Mouse (Mus musculus): Measurements from ENCODE around the gene Zfp821. TPM values are rescaled to one million over a fixed set of nuclear protein-coding genes. Genes with fewer than 3 reads are reported as not detected.

Gene Zfp821
- 1 to 10 TPM; 6.9 TPM for total RNA-seq (2021)

DNA sequence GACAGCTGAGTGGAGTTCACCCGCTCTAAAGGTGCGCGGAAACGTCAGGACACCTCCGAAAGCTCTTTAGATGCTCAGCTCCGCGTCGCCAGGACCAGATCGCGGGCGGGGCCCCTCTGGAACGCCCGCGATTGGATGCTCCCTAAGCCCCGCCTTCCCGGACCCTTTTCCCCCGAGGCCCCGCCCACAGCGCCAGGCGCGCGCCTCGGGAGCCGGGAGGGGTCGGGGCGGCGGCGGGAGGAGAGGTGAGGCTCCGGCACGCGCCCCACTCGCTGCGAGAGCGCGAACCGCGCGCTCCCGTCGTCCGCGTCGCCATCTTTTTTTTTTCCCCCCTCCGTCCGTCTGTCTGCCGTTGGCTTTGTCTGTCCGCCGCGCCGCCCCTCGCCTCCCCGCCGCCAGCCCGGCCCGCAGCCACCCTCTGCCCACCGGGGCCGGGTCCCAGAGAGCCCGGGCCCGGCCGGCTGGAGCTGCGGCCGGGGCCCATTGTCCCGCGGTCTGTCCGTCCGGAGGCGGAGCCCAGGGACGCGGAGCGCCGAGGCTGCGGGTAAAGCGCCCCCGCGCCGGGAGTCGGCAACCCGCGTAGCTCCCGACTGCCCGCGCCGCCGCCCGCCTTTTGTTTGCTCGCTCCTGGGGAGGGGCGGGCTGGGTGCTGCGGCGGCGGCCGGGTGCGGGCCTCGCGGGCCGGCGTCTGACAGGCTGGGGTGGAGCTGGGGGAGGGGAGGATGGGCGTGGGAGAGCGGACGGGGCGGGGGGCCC is at the start of gene Zfp821:
Gene Zfp821, plus strand, starts transcription at position 227 of the 756 bp plus-strand sequence.
- peak; percentile 93 to 94 for DNase-seq
- intact Hi-C loops (cut with DNase I), result loop anchor here (1.0 to 5.0 kb wide), 4 partner anchors 12 to 212 kb away; partner anchors contain the start of genes Dhodh, Ist1 and Phlpp2

DNA sequence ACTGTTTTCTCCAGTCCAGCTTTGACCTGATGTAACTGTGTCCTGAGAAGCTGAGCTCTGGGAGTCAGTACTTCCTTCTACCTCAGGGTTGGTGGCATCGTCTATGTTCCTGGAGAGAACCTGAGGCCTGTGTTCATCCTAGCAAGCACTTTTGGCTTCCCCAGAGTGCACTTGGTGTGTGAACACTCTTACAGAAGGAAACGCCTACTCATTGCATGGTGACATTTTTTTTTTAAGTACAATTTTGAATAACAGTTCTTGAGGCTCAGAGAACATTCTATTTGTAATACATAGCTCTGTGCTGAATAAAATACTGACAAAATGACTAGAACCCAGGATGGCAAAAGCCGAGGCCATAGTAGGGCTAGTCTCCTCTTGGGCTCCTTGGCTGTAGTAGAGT is 48.5 kb upstream of the Zfp821 start:
- no peak for DNase-seq
- intact Hi-C loops (cut with DNase I), result no loop called here

DNA sequence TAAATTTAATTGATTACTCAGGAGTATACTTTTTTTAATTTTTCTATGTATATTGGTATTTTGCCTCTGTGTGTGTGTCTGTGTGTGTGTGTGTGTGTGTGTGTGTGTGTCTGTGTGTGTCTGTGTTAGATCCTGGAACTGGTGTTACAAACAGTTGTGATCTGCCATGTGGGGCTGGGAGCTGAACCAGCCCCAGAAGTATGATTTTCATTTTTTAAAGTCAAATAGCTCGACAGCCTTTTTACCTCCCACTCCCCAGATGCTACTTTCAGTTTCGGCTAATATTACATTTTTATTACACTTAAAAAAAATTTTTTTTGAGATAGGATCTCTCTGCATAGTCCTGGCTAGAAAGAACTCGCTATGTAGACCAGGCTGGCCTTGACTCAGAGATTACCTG is 43.0 kb upstream of the Zfp821 start:
- DNase-seq, result no peak
- intact Hi-C loops (cut with DNase I), result no loop called here

DNA sequence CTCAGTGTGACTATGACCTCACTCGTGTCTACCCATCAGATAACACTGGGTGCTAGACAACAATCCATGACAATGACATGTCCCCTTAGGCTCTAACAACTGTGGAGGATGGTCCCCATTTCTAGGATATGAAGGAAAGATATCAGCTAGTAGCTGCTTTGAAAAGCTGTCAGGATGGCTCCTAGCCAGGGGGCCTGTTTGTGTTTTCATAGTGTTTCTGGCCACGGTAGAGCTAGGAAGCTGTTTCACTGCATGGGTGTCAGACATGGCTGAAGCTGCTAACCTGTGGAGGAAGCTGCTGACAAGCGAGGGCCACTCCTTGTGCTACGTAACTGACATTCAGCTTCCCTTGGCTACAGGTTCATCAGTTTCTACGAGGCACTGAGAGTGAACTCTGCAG is 38.7 kb upstream of the Zfp821 start:
- intact Hi-C loops (cut with DNase I), result no loop called here
- no peak for DNase-seq

DNA sequence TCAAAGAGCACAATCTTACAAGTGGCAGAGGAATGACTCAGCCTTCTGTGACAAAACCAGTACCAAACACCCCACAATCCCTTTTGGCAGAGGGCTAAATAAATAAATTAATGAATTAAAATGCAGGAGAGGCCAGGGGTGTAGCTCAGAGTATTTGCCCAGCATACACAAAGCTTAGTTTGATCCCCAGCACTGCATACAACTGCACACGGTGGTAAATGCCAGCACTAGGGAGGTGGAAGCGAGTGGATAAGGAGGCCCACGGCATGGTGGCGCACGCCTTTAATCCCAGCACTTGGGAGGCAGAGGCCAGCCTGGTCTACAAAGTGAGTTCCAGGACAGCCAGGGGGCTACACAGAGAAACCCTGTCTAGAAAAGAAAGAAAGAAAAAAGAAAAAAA is 32.7 kb upstream of the Zfp821 start:
- intact Hi-C loops (cut with DNase I), result no loop called here
- no peak for DNase-seq

DNA sequence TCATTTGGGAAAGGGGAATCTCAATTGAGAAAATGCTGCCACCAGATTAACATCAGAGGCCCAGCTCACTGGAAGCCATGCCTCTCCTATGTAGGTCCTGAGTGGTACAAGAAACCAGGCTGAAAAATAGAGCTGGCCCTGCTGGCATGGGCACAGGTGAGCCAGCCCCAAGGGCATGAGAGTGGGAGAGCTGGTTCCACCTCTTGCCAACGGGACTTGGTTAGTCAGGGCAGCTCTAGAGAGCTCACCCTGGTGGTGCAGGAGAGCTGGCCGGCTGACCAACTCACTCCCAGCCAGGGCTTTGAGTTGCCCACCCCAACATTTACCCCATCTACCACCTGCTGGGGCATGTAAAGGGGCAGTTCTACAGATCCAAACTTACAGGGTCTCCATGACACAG is 31.8 kb upstream of the Zfp821 start:
- intact Hi-C loops (cut with DNase I), result no loop called here
- DNase-seq, result no peak

DNA sequence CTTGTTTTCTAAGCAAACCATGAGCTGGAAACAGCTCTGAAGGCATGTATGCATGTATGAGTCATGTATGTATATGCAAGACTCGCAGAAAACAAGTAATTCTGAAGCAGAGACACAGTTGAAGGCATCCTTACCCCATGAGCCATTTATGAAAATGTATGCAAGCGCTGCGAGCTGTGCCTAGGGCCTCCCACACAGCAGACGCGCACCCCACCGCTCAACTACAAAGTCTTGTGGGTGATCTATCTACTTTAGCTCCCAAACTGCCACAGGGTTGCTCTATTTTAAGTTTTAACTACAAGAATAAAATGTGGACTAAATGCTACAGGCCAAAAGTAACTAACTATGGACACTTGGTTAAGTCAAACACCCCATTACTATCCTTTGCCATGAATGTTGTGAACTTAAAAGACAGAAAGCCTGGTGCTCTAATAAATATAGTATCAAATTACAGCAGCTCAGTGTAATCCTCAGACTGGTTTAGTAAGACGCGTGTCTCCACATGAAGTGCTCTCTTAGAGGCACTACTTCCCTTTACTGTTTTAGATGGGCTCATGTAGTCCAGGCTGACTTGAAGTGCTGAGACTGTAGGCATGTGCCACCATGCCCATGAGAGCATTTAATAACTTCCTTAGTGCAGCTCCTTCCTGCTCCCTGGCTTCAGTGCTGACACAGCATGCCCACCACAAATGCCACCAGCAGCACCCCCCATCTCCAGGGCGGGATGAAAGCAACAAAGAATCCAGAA is 29.3 kb upstream of the Zfp821 start:
- intact Hi-C loops (cut with DNase I), result no loop called here
- DNase-seq, result no peak

DNA sequence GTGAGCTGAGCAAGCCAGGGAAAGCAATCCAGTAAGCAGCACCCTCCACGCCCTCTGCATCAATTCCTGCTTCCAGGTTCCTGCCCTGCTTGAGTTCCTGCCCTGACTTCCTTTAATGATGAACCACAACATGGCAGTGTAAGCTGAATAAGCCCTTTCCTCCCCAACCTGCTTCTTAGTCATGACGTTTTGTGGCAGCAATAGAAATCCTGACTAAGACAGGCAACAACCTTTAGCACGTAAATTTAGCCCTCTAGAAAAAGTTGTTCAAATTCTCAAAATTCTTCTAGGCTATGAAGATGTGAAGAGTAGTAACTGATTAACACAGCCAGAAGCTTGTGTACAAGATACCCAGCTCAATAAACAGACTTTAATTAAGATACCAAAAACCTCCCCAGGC is 23.8 kb upstream of the Zfp821 start:
- intact Hi-C loops (cut with DNase I), result no loop called here
- DNase-seq, result no peak

DNA sequence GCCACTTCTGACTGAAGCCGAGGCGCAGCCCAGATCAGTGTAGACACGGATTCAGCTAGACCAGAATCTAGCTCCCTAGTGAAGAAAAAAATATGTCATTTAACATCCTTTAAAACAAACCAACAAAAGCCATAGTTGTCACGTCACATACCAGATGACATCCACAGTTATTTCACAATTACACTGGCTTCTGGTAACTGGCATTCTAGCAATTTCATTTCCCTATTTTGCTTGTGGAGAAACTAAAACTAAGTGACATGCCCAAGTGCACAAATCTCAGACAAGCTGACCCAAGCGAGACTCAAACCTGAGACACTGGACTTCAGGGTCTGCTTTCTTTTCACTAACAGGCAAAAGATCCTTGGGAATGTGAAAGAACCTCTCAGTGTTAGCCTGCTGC is 23.2 kb upstream of the Zfp821 start:
- intact Hi-C loops (cut with DNase I), result no loop called here
- no peak for DNase-seq

DNA sequence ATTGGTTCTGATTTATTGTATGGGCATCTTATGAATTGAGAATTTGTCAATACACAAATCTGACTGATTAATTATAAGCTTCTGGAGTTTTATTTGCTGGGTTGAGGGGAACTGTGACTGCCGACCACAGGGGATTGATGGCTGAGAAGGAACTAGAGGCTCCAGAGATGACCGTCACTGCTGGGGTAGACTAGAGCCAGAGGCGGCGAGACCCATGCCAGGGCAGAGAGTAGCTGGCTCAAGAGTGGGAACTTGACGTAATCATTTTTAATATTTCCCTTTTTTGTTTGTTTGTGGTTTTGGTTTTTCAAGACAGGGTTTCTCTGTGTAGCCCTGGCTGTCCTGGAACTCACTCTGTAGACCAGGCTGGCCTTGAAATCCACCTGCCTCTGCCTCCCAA is 18.1 kb upstream of the Zfp821 start:
- intact Hi-C loops (cut with DNase I), result no loop called here
- DNase-seq, result no peak

DNA sequence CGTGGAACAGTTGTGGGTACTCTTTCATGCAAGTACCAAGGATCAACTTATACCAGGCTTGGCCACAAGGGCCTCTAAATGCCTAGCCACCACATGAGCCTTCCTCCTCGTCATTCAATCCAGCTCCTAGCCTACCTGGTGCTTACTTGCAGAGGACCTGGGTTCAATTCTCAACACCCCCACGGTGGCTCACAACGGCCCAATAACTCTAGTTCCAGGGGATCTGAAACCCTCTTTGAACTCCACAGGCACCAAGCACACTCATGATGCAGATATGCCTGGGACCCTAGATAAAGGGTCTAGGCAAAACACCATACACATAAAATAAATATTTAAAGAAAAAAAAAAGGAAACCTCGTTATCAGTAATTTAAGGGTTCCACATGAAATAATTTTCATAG is 13.6 kb upstream of the Zfp821 start:
- intact Hi-C loops (cut with DNase I), result loop anchor here (5.0 to 10.0 kb wide), 3 partner anchors 84 to 523 kb away; partner anchors contain the start of genes Cmtr2 and Dhodh
- DNase-seq, result no peak

DNA sequence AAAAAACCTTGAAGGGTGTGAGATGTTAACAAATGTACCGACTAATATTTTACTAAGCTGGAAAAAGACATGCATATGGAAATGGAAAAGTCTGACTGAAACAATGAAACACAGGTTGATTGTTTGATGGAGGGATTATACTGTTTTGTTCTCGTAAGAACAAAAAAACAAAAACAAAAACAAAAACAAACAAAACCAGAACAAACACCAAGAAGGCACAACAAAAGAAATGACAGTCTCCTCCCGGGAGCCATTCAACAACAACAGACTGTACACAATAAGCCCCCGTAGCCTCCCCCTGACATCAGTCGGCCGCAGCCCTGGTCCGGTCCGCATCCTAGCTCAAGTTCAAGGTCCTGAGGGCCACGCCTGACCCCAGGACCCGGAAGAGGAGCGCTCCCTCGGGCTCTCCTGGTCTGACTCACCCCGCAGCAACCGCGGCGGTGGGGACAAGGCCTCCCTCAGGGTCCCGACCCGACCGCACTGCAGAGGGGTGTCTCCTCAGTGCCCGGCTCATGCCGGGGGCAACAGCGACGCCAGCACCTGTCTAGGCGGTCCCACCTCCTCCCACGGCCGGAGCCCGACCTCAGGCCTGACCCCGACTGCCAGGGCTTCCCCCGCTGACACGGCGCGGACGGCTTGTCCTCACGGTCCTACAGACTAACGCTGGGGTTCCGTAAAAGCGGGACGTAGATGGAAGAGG is 12.8 kb upstream of the Zfp821 start:
- intact Hi-C loops (cut with DNase I), result loop anchor here (1.0 to 10.0 kb wide), 4 partner anchors 13 to 522 kb away; partner anchors contain the start of genes Cmtr2, Dhodh and Zfp821

DNA sequence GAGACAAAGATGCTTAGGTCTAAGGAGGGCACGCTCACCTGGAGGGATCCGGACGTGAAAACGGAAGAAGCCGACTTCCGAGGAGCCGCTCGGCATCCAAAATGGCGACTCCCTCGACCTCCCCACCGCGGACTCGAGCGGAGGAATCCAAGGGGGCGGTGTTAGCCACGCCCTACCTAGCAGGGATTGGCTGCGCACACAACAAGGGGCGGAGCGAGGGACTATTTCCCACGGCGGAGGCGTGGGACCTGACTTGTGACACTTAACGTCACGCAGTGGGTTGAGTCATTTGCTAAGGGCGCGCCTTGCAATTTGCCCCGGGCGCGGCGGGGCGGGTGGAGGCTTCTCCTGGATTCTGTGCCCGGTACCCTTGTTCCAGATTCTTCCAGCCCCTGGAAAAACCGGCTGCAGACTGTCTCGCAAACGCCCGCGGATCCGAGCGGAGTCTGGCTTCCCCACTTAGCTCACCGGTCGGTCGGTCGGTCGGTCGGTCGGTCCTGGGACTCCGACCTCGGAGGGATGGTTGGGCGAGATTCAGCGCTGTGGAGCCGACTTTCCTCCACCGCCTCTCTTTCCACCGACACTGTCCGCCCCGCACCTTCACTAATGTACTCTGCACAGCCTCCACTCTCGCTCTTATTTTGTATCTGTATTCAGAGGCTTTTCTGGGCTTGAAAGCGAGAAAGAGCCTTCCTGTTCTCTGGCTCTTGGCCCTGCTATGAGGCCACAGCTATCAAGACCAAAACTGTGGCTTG is 12.0 kb upstream of the Zfp821 start, which contains the start of gene Ist1:
Gene Ist1, minus strand, starts transcription at position 115 of the 755 bp plus-strand sequence.
- intact Hi-C loops (cut with DNase I), result loop anchor here (1.0 to 10.0 kb wide), 4 partner anchors 12 to 521 kb away; partner anchors contain the start of genes Cmtr2, Dhodh and Zfp821
- DNase-seq, result peak; percentile 97 to 98

More for the DNA sequence above, 12.8 kb upstream of the Zfp821 start:
- DNase-seq, result no peak

DNA sequence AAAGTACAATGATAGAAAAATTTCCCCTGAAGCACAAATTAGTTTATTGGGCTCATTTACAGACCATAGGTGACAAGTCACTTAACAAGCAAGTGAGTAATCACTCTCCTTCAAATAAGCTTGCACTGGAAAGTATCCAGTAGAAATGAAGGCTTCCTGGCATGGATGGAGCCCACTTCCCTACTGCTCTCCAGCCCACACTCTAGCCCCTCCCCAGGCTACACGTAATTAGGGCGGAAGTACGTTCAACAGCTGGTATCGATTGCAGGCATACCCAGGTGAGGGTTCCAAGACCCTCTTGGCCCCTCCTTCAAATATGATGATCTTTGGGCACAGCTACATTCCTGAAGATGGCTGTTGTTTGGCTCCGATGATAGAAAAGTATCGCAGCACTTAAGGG is 11.2 kb upstream of the Zfp821 start:
- no peak for DNase-seq
- intact Hi-C loops (cut with DNase I), result loop anchor here (5.0 to 10.0 kb wide), 3 partner anchors 87 to 521 kb away; partner anchors contain the start of genes Cmtr2 and Dhodh

DNA sequence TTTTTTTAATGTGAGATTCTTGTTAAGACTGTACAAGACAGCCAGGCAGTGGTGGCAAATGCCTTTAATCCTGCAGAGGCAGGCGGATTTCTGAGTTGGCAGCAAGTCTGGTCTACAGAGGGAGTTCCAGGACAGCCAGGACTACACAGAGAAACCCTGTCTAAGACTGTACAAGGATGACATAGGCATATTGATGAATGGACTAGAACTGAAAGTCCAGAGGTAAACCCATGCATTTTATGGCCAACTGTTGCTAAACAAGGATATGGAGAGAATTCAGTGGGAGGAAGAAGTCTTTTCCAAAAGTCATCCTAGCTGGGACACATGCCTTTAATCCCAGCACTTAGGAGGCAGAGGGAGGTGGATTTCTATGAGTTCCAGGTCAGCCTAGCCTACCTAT is 7.6 kb upstream of the Zfp821 start:
- intact Hi-C loops (cut with DNase I), result loop anchor here (10.0 kb wide), 1 partner anchor 517 kb away; the partner anchor contains the start of gene Cmtr2
- DNase-seq, result no peak

DNA sequence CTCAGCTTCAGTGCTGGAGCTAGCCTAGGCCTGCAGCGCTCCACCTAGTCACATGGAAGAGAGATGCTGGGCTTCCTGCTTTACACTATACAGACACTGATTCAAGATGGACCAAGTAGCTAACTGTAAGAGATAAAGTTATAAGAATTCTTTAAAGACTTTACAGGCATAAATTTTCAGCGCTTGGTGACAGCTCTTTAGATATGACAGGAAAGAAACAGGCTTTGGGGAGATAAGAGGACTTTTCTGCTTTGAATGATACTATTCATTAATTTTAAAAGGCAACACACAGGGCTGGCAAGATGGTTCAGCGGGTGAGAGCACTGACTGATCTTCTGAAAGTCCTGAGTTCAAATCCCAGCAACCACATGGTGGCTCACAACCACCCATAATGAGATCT is 6.9 kb upstream of the Zfp821 start:
- no peak for DNase-seq
- intact Hi-C loops (cut with DNase I), result loop anchor here (10.0 kb wide), 1 partner anchor 516 kb away; the partner anchor contains the start of gene Cmtr2

DNA sequence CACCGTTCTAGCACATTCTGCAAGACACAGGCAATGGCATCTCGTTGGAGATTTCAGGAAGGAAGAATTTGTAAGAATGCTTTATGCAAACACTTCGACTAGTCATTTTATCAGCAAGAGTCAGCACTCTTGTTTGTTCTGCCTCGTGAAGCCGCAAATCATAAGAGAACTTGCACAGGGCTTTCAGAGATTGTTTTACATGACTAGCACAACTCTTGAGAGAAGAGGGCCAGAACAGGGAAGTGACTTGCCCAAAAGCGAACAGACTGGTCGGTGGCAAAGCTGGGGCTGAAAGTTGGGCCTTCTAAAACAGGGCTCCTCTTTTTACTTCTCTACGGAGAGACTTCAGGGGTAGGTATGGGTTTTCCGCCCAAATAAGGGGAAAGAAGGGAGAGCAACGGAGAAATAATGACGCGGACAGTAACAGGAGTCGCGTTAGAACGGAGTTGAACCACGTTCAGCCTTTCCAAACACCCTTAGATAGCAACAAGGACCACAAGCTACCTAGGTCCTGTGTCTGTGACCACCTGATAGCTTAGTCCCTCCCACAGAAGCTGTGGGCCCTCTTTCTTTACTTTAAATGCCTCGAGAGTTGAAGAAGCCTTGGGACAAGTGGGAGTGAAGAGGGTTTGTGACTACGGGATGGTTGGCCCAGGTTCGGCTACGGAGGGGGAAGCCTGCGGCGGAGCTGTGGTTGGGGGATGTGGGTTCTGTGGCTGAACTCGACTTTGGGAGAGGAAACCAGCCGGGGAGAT is 604 bp upstream of the Zfp821 start:
- intact Hi-C loops (cut with DNase I), result loop anchor here (1.0 to 5.0 kb wide), 4 partner anchors 11 to 213 kb away; partner anchors contain the start of genes Dhodh, Ist1 and Phlpp2
- peak in 1 of 2 experiments; percentile 19 for DNase-seq

DNA sequence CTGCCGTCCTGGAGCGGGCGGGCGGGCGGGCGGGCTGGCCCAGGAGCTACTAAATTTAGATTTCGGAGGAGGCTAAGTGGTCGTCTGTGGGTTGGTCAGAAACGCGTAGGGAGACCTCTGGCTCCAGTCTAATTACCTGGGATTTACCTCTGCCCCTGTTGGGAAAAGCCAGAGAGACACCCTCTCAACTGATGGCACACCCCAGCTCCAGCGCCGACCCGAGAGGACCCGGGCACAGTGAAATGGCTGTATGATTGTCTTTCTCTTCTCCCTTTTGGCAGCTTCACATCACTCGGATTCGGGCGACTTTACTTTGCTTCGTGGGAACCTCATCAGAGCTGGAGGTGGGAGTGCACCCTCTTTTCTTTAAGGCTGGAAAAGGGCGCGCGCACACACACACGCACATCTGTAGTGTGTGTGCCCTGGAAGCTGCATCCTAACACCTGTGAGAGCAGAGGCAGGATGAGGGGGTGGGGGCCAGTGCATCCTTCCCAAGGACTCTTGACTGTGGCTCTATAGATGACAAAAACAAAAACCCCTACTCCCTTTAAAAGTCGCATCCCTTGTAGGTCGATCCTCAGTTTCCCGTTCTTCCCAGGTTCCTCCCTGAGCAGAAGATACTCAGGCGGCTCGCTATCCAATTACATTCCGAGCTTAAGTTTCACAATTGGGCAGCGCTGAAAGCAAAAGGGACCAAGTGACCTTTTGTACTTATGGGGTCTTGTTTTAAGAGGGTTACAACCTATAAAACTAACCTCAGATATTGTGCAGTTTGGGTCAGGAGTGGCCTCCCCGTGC is 929 bp downstream of the Zfp821 start:
- intact Hi-C loops (cut with DNase I), result loop anchor here (5.0 kb wide), 3 partner anchors 99 to 211 kb away; partner anchors contain the start of genes Dhodh and Phlpp2
- DNase-seq, result no peak

Measured in heart, postnatal 36 days (tissue).